Mouse (Mus musculus) cerebellum, postnatal 10 days (tissue): ENCODE measurements at regions not wholly inside any gene's neighbourhood (a gene's known extent, or its start where the extent isn't known, plus 50 kb on each side); places are given as distances from the start of the nearest gene placed in this dataset.
"Not testable (repeated sequence)": the region's sequence is repeated elsewhere in the genome, so short reads cannot be mapped to it uniquely, and the experiment has no call there.

ENCODE experiments used
- DNase-seq, 2 experiments: peaks; one replicate each; pipeline ENCODE4 v3.0.0; 2021; ENCODE audit warnings: mixed read lengths in 2 of 2

- no peak for DNase-seq
These were observed 745.1 kb upstream of the Gm19410 start for GRCm38 (mm10) chr8:35020480-35020879.

GRCm38 (mm10) chr8:35022649-35023048 lies 742.9 kb upstream of the Gm19410 start:
- DNase-seq, result no peak

GRCm38 (mm10) chr8:35047798-35048197 lies 717.8 kb upstream of the Gm19410 start:
- no peak for DNase-seq

- DNase-seq, result no peak
These were observed 712.1 kb upstream of the Gm19410 start for GRCm38 (mm10) chr8:35053444-35053843.

GRCm38 (mm10) chr8:35061048-35061447 lies 704.5 kb upstream of the Gm19410 start:
- no peak for DNase-seq

- DNase-seq, result no peak
These were observed 697.4 kb upstream of the Gm19410 start for GRCm38 (mm10) chr8:35068228-35068627.

GRCm38 (mm10) chr8:35070246-35070989 lies 695.2 kb upstream of the Gm19410 start:
- peak; percentile 47 to 52 for DNase-seq

GRCm38 (mm10) chr8:35075971-35076370 lies 689.6 kb upstream of the Gm19410 start:
- DNase-seq, result no peak

GRCm38 (mm10) chr8:35083161-35083560 lies 682.4 kb upstream of the Gm19410 start:
- no peak for DNase-seq

GRCm38 (mm10) chr8:35087070-35087469 lies 678.5 kb upstream of the Gm19410 start:
- DNase-seq, result no peak

- peak in 1 of 2 experiments; percentile 10 for DNase-seq
These were observed 677.0 kb upstream of the Gm19410 start for GRCm38 (mm10) chr8:35088380-35089244.

- no peak for DNase-seq
These were observed 676.1 kb upstream of the Gm19410 start for GRCm38 (mm10) chr8:35089519-35089918.

- no peak for DNase-seq
These were observed 663.9 kb upstream of the Gm19410 start for GRCm38 (mm10) chr8:35101701-35102100.

GRCm38 (mm10) chr8:35102102-35102501 lies 663.5 kb upstream of the Gm19410 start:
- not testable (repeated sequence) for DNase-seq

GRCm38 (mm10) chr8:35104465-35104876 lies 661.1 kb upstream of the Gm19410 start:
- not testable (repeated sequence) for DNase-seq

- DNase-seq, result no peak
These were observed 655.9 kb upstream of the Gm19410 start for GRCm38 (mm10) chr8:35109506-35110217.

- DNase-seq, result no peak
These were observed 655.3 kb upstream of the Gm19410 start for GRCm38 (mm10) chr8:35110286-35110685.

GRCm38 (mm10) chr8:35111130-35111529 lies 654.5 kb upstream of the Gm19410 start:
- DNase-seq, result no peak

- no peak for DNase-seq
These were observed 652.9 kb upstream of the Gm19410 start for GRCm38 (mm10) chr8:35112591-35113265.

GRCm38 (mm10) chr8:35114031-35114430 lies 651.6 kb upstream of the Gm19410 start:
- DNase-seq, result no peak

GRCm38 (mm10) chr8:35120612-35121011 lies 645.0 kb upstream of the Gm19410 start:
- no peak for DNase-seq

- no peak for DNase-seq
These were observed 644.5 kb upstream of the Gm19410 start for GRCm38 (mm10) chr8:35121084-35121483.

GRCm38 (mm10) chr8:35123196-35123621 lies 642.4 kb upstream of the Gm19410 start:
- peak; percentile 37 to 62 for DNase-seq
